Mouse (Mus musculus) thymus, adult 2 months (tissue): ENCODE results near the gene Trip11. TPM values are rescaled to one million over a fixed set of nuclear protein-coding genes. Genes with fewer than 3 reads are reported as not detected.
A peak's percentile ranks its signal among the peaks of the same experiment; 100 is the strongest.

Experiments
- DNase-seq: peaks from one replicate; pipeline ENCODE4 v3.0.0; 2021
- H3K27ac ChIP-seq: fragments of 200-500 bp; 2 replicates; pipeline ENCODE4 v1.5.1; 2012; ENCODE audit warnings: low read length, control low read depth; ENCODE audit not compliant: control insufficient read depth, insufficient read depth
- H3K27me3 ChIP-seq: fragments of 200-500 bp; 2 replicates; pipeline ENCODE4 v1.6.1; 2012; ENCODE audit warnings: mild to moderate bottlenecking, low read length, moderate library complexity, mixed read lengths; ENCODE audit not compliant: control insufficient read depth, insufficient read depth
- H3K36me3 ChIP-seq: fragments of 200-500 bp; 2 replicates; pipeline ENCODE4 v1.6.1; 2012; ENCODE audit warnings: mild to moderate bottlenecking, low read length, moderate library complexity; ENCODE audit not compliant: control insufficient read depth, insufficient read depth
- H3K4me1 ChIP-seq: fragments of 200-500 bp; replicated peaks from 2 replicates; pipeline ENCODE4 v1.6.1; 2012; ENCODE audit warnings: low read length; ENCODE audit not compliant: control insufficient read depth, insufficient read depth
- H3K4me3 ChIP-seq: fragments of 200-500 bp; 2 replicates; pipeline ENCODE4 v1.5.1; 2012; ENCODE audit warnings: mild to moderate bottlenecking, low read length, control low read depth, moderate library complexity; ENCODE audit not compliant: control insufficient read depth, insufficient read depth
- CTCF ChIP-seq: fragments of 200-500 bp; IDR thresholded peaks from 2 replicates; pipeline ENCODE4 v1.5.1; 2012; ENCODE audit warnings: mild to moderate bottlenecking, control low read depth, low read length, moderate library complexity, borderline replicate concordance; ENCODE audit not compliant: control insufficient read depth, poor library complexity, insufficient read depth; ENCODE audit errors: extremely low read depth
- POLR2A ChIP-seq: fragments of 200-500 bp; IDR thresholded peaks from 2 replicates; pipeline ENCODE4 v1.6.1; 2012; ENCODE audit warnings: mild to moderate bottlenecking, low read length, control low read depth, moderate library complexity; ENCODE audit not compliant: control insufficient read depth, poor library complexity, insufficient read depth; ENCODE audit errors: extremely low read depth
- WGBS: fragments of 180-500 bp; shearing (Covaris S2); methylation state at CpG from one replicate; pipeline ENCODE4 v1.1.7; 2018; 5-methylcytosine and 5-hydroxymethylcytosine counted together
- polyA plus RNA-seq: library from polyadenylated mRNA; depleted of rRNA; stranded (reverse); fragments of >200 nt; gene quantifications from 2 replicates; pipeline ENCODE4 v1.2.3, GENCODE M21; 2012

The Trip11 gene
- polyA plus RNA-seq, 1 experiment: 6.4 TPM

GRCm38 (mm10) chr12:101814423-101814822 is 98.6 kb downstream of the Trip11 start:
- Histone ChIP-seq H3K36me3 (no peaks in the 10 kb centered on the region), H3K4me3 (no peak overlapping the region), H3K27ac (no peak overlapping the region), H3K27me3 (peaks cover 3% of the 10 kb centered on the region; the same call in 1 of the 2 replicates), H3K4me1 (peaks cover 8% of the 10 kb centered on the region; the same call in 1 of the 2 replicates)
- no peak for DNase-seq
- WGBS: 98% methylated on average over 2 of the region's 2 CpGs
- TF ChIP-seq CTCF (no peak), POLR2A (no peak)

GRCm38 (mm10) chr12:101811181-101811580 is 101.9 kb downstream of the Trip11 start:
- Histone ChIP-seq H3K27me3 (no peaks in the 10 kb centered on the region), H3K4me1 (no peaks in the 10 kb centered on the region), H3K4me3 (no peak overlapping the region), H3K36me3 (no peaks in the 10 kb centered on the region), H3K27ac (no peak overlapping the region)
- 59% methylated on average over 6 of the region's 6 CpGs for WGBS
- peak; percentile 8 for DNase-seq
- TF ChIP-seq CTCF: no peak
- TF ChIP-seq POLR2A: no peak

- 87% methylated on average over 2 of the region's 2 CpGs for WGBS
- TF ChIP-seq CTCF (no peak), POLR2A (no peak)
- Histone ChIP-seq H3K4me3 (no peak overlapping the region), H3K4me1 (no peaks in the 10 kb centered on the region), H3K27ac (no peak overlapping the region), H3K36me3 (no peaks in the 10 kb centered on the region), H3K27me3 (no peaks in the 10 kb centered on the region)
- no peak for DNase-seq
Observed at GRCm38 (mm10) chr12:101810515-101810914, 102.6 kb downstream of the Trip11 start.

- no peak overlapping the region for H3K4me3 ChIP-seq
Observed at GRCm38 (mm10) chr12:101807400-101807799, 105.7 kb downstream of the Trip11 start.

GRCm38 (mm10) chr12:101802445-101802844 is 110.6 kb downstream of the Trip11 start:
- Histone ChIP-seq H3K4me1 (no peaks in the 10 kb centered on the region), H3K27me3 (no peaks in the 10 kb centered on the region), H3K36me3 (no peaks in the 10 kb centered on the region), H3K27ac (no peak overlapping the region), H3K4me3 (no peak overlapping the region)
- TF ChIP-seq POLR2A (no peak), CTCF (no peak)
- DNase-seq: no peak
- 6% methylated on average over 3 of the region's 3 CpGs for WGBS

More at GRCm38 (mm10) chr12:101807400-101807799, 105.7 kb downstream of the Trip11 start:
- no peaks in the 10 kb centered on the region for H3K36me3 ChIP-seq
- no peak for DNase-seq
- no peaks in the 10 kb centered on the region for H3K4me1 ChIP-seq
- WGBS: 79% methylated on average over 2 of the region's 2 CpGs
- H3K27me3 ChIP-seq: no peaks in the 10 kb centered on the region
- TF ChIP-seq POLR2A (no peak), CTCF (no peak)
- no peak overlapping the region for H3K27ac ChIP-seq

GRCm38 (mm10) chr12:101801744-101802143 is 111.3 kb downstream of the Trip11 start:
- no peaks in the 10 kb centered on the region for H3K4me1 ChIP-seq
- H3K36me3 ChIP-seq: no peaks in the 10 kb centered on the region
- no peak for DNase-seq
- H3K4me3 ChIP-seq: no peak overlapping the region
- H3K27me3 ChIP-seq: no peaks in the 10 kb centered on the region
- TF ChIP-seq POLR2A (no peak), CTCF (no peak)
- no peak overlapping the region for H3K27ac ChIP-seq
- 82% methylated on average over 5 of the region's 5 CpGs for WGBS

GRCm38 (mm10) chr12:101801051-101801450 is 112.0 kb downstream of the Trip11 start:
- Histone ChIP-seq H3K4me1 (no peaks in the 10 kb centered on the region), H3K27me3 (no peaks in the 10 kb centered on the region), H3K36me3 (no peaks in the 10 kb centered on the region), H3K27ac (no peak overlapping the region), H3K4me3 (no peak overlapping the region)
- DNase-seq: no peak
- WGBS: 85% methylated on average over 3 of the region's 3 CpGs
- no peak for TF ChIP-seq POLR2A
- TF ChIP-seq CTCF: no peak
